Mouse (Mus musculus): ENCODE measurements at regions not wholly inside any gene's neighbourhood (a gene's known extent, or its start where the extent isn't known, plus 50 kb on each side); places are given as distances from the start of the nearest gene placed in this dataset.

DNA sequence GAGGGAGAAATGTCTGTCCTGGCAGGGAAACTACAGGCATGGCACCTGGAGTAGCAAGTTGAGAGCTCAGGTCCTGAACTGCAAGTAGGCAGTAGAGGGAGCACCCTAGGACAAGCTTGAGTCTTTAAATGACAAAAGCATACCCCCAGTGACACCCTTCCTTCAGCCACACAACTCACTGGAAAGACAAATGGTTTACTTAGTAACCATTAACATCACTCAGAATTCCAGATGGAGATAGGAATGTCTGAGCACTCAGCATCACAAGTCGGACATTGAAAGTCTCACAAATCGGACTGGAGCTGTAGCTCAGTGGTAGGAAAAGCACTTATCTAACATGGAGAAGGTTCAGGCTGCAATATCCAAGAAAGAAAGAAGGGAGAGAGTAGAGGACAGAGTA is 106.7 kb downstream of the Srek1 start:
- Histone ChIP-seq H3K4me1 (replicated peaks; ENCODE audit: control insufficient read depth, insufficient read depth, low read length) (no peaks in the 10 kb centered on the region), H3K27me3 (ENCODE audit: control insufficient read depth, insufficient read depth, low read length) (no peaks in the 10 kb centered on the region), H3K36me3 (ENCODE audit: control insufficient read depth, insufficient read depth, low read length) (no peaks in the 10 kb centered on the region), H3K4me3 (ENCODE audit: control insufficient read depth, insufficient read depth, low read length) (no peak overlapping the region), H3K27ac (ENCODE audit: control insufficient read depth, insufficient read depth, low read length) (no peak overlapping the region)
- WGBS: 96% methylated on average over 2 of the region's 2 CpGs
- TF ChIP-seq POLR2A (IDR thresholded peaks at IDR 0.05; ENCODE audit: control insufficient read depth, extremely low read depth, insufficient read depth, low read length, poor library complexity): no peak
- TF ChIP-seq CTCF (IDR thresholded peaks at IDR 0.05; ENCODE audit: borderline replicate concordance, control insufficient read depth, extremely low read depth, insufficient read depth, low read length, poor library complexity): no peak
- DNase-seq: no peak

DNA sequence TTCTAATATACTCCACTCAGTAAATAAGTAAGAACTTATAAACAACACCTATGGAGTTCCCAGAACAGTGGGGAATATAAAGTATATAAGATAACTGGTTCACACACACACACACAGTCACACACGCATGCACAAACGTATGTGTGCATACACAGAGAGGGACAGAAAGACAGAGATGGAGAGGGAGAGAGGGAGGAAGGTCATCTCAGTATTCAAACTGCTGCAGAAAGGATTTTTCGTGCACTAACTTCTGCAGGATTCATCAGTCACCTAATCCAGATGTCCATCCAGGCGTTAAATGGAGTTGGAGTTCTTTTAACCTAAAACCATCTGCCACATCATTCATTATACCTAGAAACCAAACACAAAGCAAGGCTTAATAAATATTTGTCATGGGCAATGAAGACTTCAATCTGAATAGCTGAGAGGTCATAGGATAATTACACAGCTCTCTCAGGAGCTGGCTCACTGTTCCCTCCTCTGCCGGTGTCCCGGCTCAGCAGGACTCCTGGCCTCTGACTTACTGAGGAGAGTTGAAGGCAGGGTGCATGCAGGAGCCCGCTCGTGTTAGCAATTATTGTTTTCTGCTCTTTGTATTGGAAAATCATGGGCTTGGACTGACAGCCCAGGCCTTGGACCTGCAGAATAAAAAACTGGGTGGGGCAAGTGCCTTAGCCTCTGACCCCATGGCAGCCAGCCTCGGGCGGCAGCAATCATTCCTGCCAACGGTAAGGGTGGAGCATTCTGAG is 114.0 kb downstream of the Srek1 start:
- Histone ChIP-seq H3K4me1 (replicated peaks; ENCODE audit: control insufficient read depth, insufficient read depth, low read length) (no peaks in the 10 kb centered on the region), H3K27me3 (ENCODE audit: control insufficient read depth, insufficient read depth, low read length) (no peaks in the 10 kb centered on the region), H3K27ac (ENCODE audit: control insufficient read depth, insufficient read depth, low read length) (no peak overlapping the region), H3K4me3 (ENCODE audit: control insufficient read depth, insufficient read depth, low read length) (no peak overlapping the region), H3K36me3 (ENCODE audit: control insufficient read depth, insufficient read depth, low read length) (no peaks in the 10 kb centered on the region)
- TF ChIP-seq POLR2A (IDR thresholded peaks at IDR 0.05; ENCODE audit: control insufficient read depth, extremely low read depth, insufficient read depth, low read length, poor library complexity): no peak
- TF ChIP-seq CTCF (IDR thresholded peaks at IDR 0.05; ENCODE audit: borderline replicate concordance, control insufficient read depth, extremely low read depth, insufficient read depth, low read length, poor library complexity): no peak
- no peak for DNase-seq
- WGBS: 91% methylated on average over 11 of the region's 11 CpGs

DNA sequence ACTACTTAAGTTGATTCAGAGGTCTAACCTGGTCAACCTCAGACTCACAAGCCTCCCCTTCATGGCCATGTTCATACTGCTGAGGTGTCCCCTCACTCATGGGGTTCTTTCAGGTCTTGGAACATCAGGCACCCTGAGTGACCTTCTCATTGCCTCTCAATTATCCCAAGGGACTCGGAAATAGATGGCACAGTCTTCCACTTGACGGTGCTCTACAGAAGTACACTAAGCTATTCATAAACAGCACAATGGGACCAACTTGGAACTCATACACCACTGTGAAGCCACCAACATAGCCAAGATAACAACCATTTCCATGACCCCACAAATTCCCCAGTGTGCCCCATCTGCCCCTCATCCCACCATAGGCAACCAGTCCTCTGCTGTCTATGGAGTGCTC is 118.4 kb downstream of the Srek1 start:
- DNase-seq: no peak
- H3K27me3 ChIP-seq (ENCODE audit: control insufficient read depth, insufficient read depth, low read length): no peaks in the 10 kb centered on the region
- WGBS: 92% methylated on average over 2 of the region's 2 CpGs
- no peaks in the 10 kb centered on the region for H3K36me3 ChIP-seq (ENCODE audit: control insufficient read depth, insufficient read depth, low read length)
- H3K4me1 ChIP-seq (replicated peaks; ENCODE audit: control insufficient read depth, insufficient read depth, low read length): no peaks in the 10 kb centered on the region
- no peak overlapping the region for H3K4me3 ChIP-seq (ENCODE audit: control insufficient read depth, insufficient read depth, low read length)
- no peak overlapping the region for H3K27ac ChIP-seq (ENCODE audit: control insufficient read depth, insufficient read depth, low read length)
- TF ChIP-seq POLR2A (IDR thresholded peaks at IDR 0.05; ENCODE audit: control insufficient read depth, extremely low read depth, insufficient read depth, low read length, poor library complexity) (no peak), CTCF (IDR thresholded peaks at IDR 0.05; ENCODE audit: borderline replicate concordance, control insufficient read depth, extremely low read depth, insufficient read depth, low read length, poor library complexity) (no peak)

DNA sequence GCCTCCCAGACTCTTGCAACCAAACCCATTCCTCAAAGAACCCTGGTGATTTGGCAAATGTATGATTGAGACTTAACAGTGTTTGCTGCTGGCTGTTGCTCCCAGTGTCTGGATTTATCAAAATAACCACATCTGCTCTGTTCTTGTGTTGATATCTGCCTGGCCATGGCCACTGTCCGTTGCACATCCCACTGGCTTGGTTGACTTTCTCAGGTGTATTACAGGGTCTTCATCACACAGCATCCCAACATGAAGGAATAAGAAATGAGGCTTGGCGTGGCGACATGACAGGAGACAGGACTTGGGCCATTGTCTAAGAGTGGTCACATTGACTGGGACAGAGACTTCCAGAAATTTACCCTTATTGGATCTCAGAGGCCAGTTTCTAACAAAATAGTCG is 121.2 kb downstream of the Srek1 start:
- no peak overlapping the region for H3K4me3 ChIP-seq (ENCODE audit: control insufficient read depth, insufficient read depth, low read length)
- H3K27ac ChIP-seq (ENCODE audit: control insufficient read depth, insufficient read depth, low read length): no peak overlapping the region
- H3K4me1 ChIP-seq (replicated peaks; ENCODE audit: control insufficient read depth, insufficient read depth, low read length): no peaks in the 10 kb centered on the region
- 78% methylated on average over 4 of the region's 4 CpGs for WGBS
- no peak for DNase-seq
- no peaks in the 10 kb centered on the region for H3K36me3 ChIP-seq (ENCODE audit: control insufficient read depth, insufficient read depth, low read length)
- H3K27me3 ChIP-seq (ENCODE audit: control insufficient read depth, insufficient read depth, low read length): no peaks in the 10 kb centered on the region
- TF ChIP-seq POLR2A (IDR thresholded peaks at IDR 0.05; ENCODE audit: control insufficient read depth, extremely low read depth, insufficient read depth, low read length, poor library complexity) (no peak), CTCF (IDR thresholded peaks at IDR 0.05; ENCODE audit: borderline replicate concordance, control insufficient read depth, extremely low read depth, insufficient read depth, low read length, poor library complexity) (no peak)

DNA sequence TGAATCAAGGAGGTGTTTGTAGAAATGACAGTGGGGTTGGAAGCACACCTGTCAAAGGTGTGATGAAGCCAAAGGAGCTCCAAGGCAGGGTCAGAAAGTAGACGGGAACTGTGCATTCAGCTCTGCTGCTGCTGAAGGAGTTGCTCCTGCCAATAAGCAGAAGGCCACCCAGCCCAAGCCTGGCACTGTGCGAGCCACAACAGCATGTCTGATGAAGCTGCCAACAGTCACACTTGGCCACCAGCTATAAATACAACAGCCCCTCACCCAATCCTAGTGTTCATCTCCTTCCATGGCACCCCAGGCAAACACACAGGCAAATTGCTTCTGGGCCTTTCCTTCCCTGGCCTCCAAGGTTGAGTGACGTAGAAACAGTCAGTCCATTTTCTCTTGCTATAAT is 125.0 kb downstream of the Srek1 start:
- DNase-seq: no peak
- no peak for TF ChIP-seq POLR2A (IDR thresholded peaks at IDR 0.05; ENCODE audit: control insufficient read depth, extremely low read depth, insufficient read depth, low read length, poor library complexity)
- Histone ChIP-seq H3K4me3 (ENCODE audit: control insufficient read depth, insufficient read depth, low read length) (no peak overlapping the region), H3K36me3 (ENCODE audit: control insufficient read depth, insufficient read depth, low read length) (no peaks in the 10 kb centered on the region), H3K4me1 (replicated peaks; ENCODE audit: control insufficient read depth, insufficient read depth, low read length) (no peaks in the 10 kb centered on the region), H3K27ac (ENCODE audit: control insufficient read depth, insufficient read depth, low read length) (no peak overlapping the region), H3K27me3 (ENCODE audit: control insufficient read depth, insufficient read depth, low read length) (no peaks in the 10 kb centered on the region)
- WGBS: 91% methylated on average over 3 of the region's 3 CpGs

DNA sequence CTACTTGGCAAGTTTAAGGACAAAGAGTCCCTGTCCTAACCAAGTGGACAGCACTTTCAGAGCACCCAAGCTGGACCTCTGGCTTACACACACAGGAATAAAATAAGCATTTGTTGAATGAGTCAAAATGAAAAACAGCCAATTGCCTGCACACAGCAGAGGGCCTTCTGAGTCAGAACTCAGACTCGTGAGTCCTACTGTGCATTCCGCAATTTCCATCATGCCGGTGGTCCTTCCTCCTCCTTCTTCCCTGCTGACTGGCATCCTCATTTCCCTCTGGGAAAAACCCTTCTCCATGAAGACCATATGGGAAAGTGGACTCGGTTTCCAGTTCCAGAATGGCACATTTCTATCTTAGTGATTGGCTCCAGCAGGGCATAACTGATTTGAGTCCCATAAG is 126.4 kb downstream of the Srek1 start:
- Histone ChIP-seq H3K4me1 (replicated peaks; ENCODE audit: control insufficient read depth, insufficient read depth, low read length) (no peaks in the 10 kb centered on the region), H3K27ac (ENCODE audit: control insufficient read depth, insufficient read depth, low read length) (no peak overlapping the region), H3K36me3 (ENCODE audit: control insufficient read depth, insufficient read depth, low read length) (no peaks in the 10 kb centered on the region), H3K27me3 (ENCODE audit: control insufficient read depth, insufficient read depth, low read length) (no peaks in the 10 kb centered on the region), H3K4me3 (ENCODE audit: control insufficient read depth, insufficient read depth, low read length) (no peak overlapping the region)
- DNase-seq: no peak
- TF ChIP-seq CTCF (IDR thresholded peaks at IDR 0.05; ENCODE audit: borderline replicate concordance, control insufficient read depth, extremely low read depth, insufficient read depth, low read length, poor library complexity): no peak
- no peak for TF ChIP-seq POLR2A (IDR thresholded peaks at IDR 0.05; ENCODE audit: control insufficient read depth, extremely low read depth, insufficient read depth, low read length, poor library complexity)
- WGBS: 80% methylated on average over 4 of the region's 4 CpGs

DNA sequence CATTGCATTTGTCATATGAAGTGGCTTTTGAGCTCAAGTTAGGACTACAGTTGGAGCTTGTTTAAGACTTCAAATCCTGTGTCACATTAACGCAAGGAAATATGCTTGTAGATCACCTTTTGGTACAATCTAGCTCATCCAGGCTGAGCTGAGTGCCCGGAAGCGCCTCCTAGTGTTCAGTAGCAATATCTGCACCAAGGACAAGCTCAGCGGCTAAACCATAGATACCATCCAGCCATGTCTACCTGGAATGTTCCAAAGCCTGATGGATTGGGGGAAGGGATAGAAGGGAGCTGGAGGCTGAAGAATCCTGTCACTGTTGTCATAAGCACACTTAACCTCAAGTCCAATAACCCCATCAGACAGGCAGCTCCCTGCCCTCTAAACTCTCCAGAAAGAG is 128.4 kb downstream of the Srek1 start:
- Histone ChIP-seq H3K4me3 (ENCODE audit: control insufficient read depth, insufficient read depth, low read length) (no peak overlapping the region), H3K27me3 (ENCODE audit: control insufficient read depth, insufficient read depth, low read length) (no peaks in the 10 kb centered on the region), H3K27ac (ENCODE audit: control insufficient read depth, insufficient read depth, low read length) (no peak overlapping the region), H3K4me1 (replicated peaks; ENCODE audit: control insufficient read depth, insufficient read depth, low read length) (no peaks in the 10 kb centered on the region), H3K36me3 (ENCODE audit: control insufficient read depth, insufficient read depth, low read length) (no peaks in the 10 kb centered on the region)
- WGBS: 22% methylated on average over 4 of the region's 4 CpGs
- TF ChIP-seq POLR2A (IDR thresholded peaks at IDR 0.05; ENCODE audit: control insufficient read depth, extremely low read depth, insufficient read depth, low read length, poor library complexity) (no peak), CTCF (IDR thresholded peaks at IDR 0.05; ENCODE audit: borderline replicate concordance, control insufficient read depth, extremely low read depth, insufficient read depth, low read length, poor library complexity) (no peak)
- DNase-seq: peak; percentile 17
